Mouse (Mus musculus) bone marrow, adult 2 months (tissue): ENCODE measurements at regions not wholly inside any gene's neighbourhood (a gene's known extent, or its start where the extent isn't known, plus 50 kb on each side); places are given as distances from the start of the nearest gene placed in this dataset.

Experiments used
- CTCF ChIP-seq: fragments of 200-500 bp; IDR thresholded peaks from 2 replicates; pipeline ENCODE4 v1.5.1; 2011; ENCODE audit warnings: low read length, control low read depth; ENCODE audit not compliant: control insufficient read depth, insufficient read depth
- POLR2A ChIP-seq: fragments of 200-500 bp; IDR thresholded peaks from 2 replicates; pipeline ENCODE4 v1.6.1; 2011; ENCODE audit warnings: low read depth, mild to moderate bottlenecking, control low read depth, low read length, borderline replicate concordance; ENCODE audit not compliant: control insufficient read depth

DNA sequence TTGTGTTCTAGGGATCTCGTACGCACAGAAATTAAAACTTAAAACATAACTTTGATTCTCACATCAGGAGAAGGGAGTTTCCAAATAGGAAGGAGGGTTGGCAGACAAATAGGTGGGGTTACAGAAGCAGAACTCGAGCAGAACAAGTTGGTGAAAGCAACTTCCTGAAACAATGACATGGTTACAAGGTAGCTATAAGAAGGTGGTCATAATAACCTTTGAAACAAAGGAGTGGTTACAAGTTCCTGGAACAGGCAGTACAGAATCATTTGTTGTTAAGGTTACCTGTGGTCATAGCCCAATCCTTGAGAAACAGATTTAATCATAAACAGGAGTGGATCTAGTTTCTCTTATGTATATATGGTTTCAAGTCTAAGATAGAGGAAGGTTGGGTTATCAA is 81.0 kb upstream of the Syt6 start:
- TF ChIP-seq CTCF (no peak), POLR2A (no peak)
